Mouse (Mus musculus) C2C12 (cell line): ENCODE data around the gene Slc4a4. TPM values are rescaled to one million over a fixed set of nuclear protein-coding genes. Genes with fewer than 3 reads are reported as not detected.

ENCODE experiments used
- H3K27me3 ChIP-seq: one replicate; pipeline ENCODE4 v1.6.1; 2011; ENCODE audit not compliant: control insufficient read depth, insufficient read depth, insufficient read length
- H3K36me3 ChIP-seq: one replicate; pipeline ENCODE4 v1.6.1; 2011; ENCODE audit not compliant: control insufficient read depth, insufficient read depth
- H3K4me3 ChIP-seq: one replicate; pipeline ENCODE4 v1.5.1; 2011; ENCODE audit warnings: mild to moderate bottlenecking, control low read depth; ENCODE audit not compliant: poor library complexity, insufficient read depth, severe bottlenecking
- H3K79me2 ChIP-seq: one replicate; pipeline ENCODE4 v1.6.1; 2011; ENCODE audit not compliant: control insufficient read depth, insufficient read depth
- H3K79me3 ChIP-seq: one replicate; pipeline ENCODE4 v1.6.1; 2011; ENCODE audit warnings: low read depth, control low read depth
- H3ac ChIP-seq: one replicate; pipeline ENCODE3; 2011; ENCODE audit warnings: low read depth; ENCODE audit not compliant: control insufficient read depth, insufficient read length
- CEBPB ChIP-seq: IDR thresholded peaks from one replicate; pipeline ENCODE4 v1.6.1; 2011; ENCODE audit warnings: low read depth, mild to moderate bottlenecking, control low read depth, moderate library complexity
- CTCF ChIP-seq: IDR thresholded peaks from one replicate; pipeline ENCODE4 v1.5.1; 2011; ENCODE audit not compliant: control insufficient read depth, insufficient read depth, insufficient read length
- FOSL1 ChIP-seq: IDR thresholded peaks from one replicate; pipeline ENCODE4 v1.8.0; 2011; ENCODE audit warnings: mild to moderate bottlenecking, low read length; ENCODE audit not compliant: poor library complexity, insufficient read depth, severe bottlenecking
- MAX ChIP-seq: IDR thresholded peaks from one replicate; pipeline ENCODE4 v1.6.1; 2011; ENCODE audit warnings: mild to moderate bottlenecking, control low read depth
- MYOD1 ChIP-seq: IDR thresholded peaks from one replicate; pipeline ENCODE4 v1.6.1; 2011; ENCODE audit warnings: low read depth; ENCODE audit not compliant: control insufficient read depth, insufficient read length
- MYOG ChIP-seq: IDR thresholded peaks from one replicate; pipeline ENCODE4 v1.6.1; 2011; ENCODE audit not compliant: control insufficient read depth, insufficient read length; ENCODE audit errors: extremely low read depth
- USF1 ChIP-seq: IDR thresholded peaks from one replicate; pipeline ENCODE4 v1.6.1; 2011; ENCODE audit warnings: low read depth, mild to moderate bottlenecking, control low read depth, moderate library complexity
- polyA plus RNA-seq: library from polyadenylated mRNA; unstranded; fragments of >200 nt; fragmentation: generic; extraction: Trizol; gene quantifications from one replicate; pipeline ENCODE4 v1.2.1, GENCODE M21; 2012; ENCODE audit warnings: missing spikeins

The Slc4a4 gene
- polyA plus RNA-seq, 1 experiment: 0.06 TPM

DNA sequence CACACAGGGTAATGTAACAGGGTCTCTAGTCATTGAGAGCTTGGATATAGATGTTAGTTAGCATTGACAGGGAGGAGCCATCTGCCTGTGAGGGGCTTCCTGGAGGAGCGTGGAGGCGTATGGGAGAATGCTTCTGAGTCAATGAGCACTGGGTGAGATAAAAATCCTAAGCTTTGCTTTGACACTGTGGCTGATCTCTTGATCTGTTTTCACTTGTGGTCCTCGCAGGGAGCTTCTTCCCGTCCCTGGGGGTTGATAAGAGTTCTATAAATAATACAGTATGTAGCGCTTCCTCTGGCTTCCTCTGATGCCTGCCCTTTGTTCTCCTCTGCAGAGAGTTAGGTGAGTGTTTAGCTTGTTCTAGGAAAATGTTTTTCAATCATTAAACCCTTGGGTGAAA is 149.5 kb downstream of the Slc4a4 start:
- H3K4me3 ChIP-seq: no peak overlapping the region
- H3K79me2 ChIP-seq: no peaks in the 10 kb centered on the region
- no peak overlapping the region for H3ac ChIP-seq
- TF ChIP-seq MAX (no peak), MYOG (no peak), CTCF (no peak), FOSL1 (no peak), USF1 (no peak), MYOD1 (no peak), CEBPB (no peak)
- no peaks in the 10 kb centered on the region for H3K27me3 ChIP-seq
- H3K79me3 ChIP-seq: no peaks in the 10 kb centered on the region
- no peaks in the 10 kb centered on the region for H3K36me3 ChIP-seq

DNA sequence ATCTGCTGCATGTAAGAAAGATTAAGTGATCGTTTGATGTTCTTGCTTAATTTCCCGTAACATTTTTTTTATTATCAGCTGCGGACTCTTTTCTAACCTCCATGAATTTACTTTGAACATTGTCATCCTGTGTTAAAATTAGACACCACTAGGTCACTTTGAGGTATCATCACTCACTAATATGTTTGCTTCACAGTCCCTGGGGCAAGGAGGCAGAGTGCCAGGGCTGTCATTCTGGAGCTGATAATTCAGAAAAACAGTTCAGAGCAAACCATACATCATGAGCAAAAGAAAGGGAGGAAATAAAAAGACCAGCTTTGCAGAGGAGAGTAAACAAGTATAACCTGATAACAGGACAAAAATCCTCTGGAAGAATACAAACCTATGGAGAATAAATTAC is 154.2 kb downstream of the Slc4a4 start:
- Histone ChIP-seq H3K79me2 (no peaks in the 10 kb centered on the region), H3K79me3 (no peaks in the 10 kb centered on the region), H3ac (no peak overlapping the region), H3K36me3 (no peaks in the 10 kb centered on the region), H3K4me3 (no peak overlapping the region), H3K27me3 (no peaks in the 10 kb centered on the region)
- TF ChIP-seq MYOG (no peak), CTCF (no peak), CEBPB (no peak), FOSL1 (no peak), USF1 (no peak), MAX (no peak), MYOD1 (no peak)

DNA sequence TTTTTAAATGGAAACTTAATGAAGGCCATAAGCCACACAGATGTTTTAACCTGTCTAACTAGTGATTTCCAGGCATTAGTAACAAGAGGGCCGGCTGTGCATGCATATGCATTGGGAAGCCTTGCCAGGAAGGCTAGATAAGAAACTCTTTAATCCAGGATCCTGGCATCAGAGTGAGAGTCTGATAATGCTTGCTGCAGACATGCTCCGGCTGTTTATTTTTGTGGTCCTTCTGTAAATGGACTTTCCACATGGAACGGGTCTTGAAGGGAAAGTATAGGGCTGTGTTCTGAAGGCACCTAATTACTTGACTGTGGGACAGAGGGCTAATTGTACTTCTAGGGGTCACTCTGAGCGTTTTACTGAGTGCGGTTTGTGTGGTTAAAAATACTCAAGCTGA is 157.2 kb downstream of the Slc4a4 start:
- Histone ChIP-seq H3K27me3 (no peaks in the 10 kb centered on the region), H3K79me3 (no peaks in the 10 kb centered on the region)
- TF ChIP-seq MYOD1: no peak
- no peak for TF ChIP-seq MYOG
- TF ChIP-seq USF1: no peak
- TF ChIP-seq CTCF: no peak
- TF ChIP-seq MAX: no peak
- no peak for TF ChIP-seq CEBPB
- no peak for TF ChIP-seq FOSL1

DNA sequence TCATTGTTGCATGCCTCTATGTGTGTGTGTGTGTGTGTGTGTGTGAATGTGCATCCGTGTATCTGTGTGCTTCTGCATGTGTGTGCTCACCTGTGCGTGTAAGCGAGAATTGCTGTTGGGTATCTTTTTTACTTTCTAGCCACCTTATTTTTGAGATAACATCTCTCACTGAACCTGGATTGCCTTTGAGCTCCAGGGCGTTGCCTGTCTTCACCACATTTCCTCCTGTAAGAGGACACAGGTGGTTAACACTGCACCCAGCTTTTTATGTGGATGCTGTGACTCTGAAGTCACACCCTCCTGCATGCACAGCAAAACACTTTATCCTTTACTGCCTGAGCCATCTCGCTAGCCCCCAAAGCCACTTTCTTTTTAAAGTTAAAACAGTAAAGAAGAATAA is 158.2 kb downstream of the Slc4a4 start:
- Histone ChIP-seq H3K79me2 (no peaks in the 10 kb centered on the region), H3K79me3 (no peaks in the 10 kb centered on the region), H3ac (no peak overlapping the region), H3K36me3 (no peaks in the 10 kb centered on the region), H3K27me3 (no peaks in the 10 kb centered on the region), H3K4me3 (no peak overlapping the region)
- TF ChIP-seq MAX (no peak), USF1 (no peak), CTCF (no peak), MYOD1 (no peak), MYOG (no peak)

More for the DNA sequence above, 157.2 kb downstream of the Slc4a4 start:
- no peaks in the 10 kb centered on the region for H3K79me2 ChIP-seq
- no peak overlapping the region for H3K4me3 ChIP-seq
- no peak overlapping the region for H3ac ChIP-seq
- no peaks in the 10 kb centered on the region for H3K36me3 ChIP-seq

DNA sequence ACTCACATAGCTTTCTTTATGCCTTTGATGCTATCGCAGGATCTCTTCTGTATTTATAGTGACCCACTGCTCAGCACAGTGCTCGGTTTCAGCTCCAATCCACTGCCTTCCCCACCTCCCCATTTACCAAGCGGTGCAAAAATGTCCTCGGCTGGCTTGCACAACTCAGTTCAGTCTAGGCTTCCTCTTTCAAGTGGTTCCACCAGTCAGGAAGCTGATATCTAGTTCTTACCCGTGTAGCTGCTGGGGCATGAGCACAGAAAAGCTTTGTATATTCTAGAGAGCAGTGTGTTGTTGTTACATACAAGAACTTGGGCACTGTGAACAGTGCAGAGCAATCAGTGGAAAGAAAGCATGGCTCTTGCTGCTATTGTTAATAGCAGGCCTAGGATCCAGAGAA is 165.0 kb downstream of the Slc4a4 start:
- no peaks in the 10 kb centered on the region for H3K79me2 ChIP-seq
- H3K36me3 ChIP-seq: no peaks in the 10 kb centered on the region
- no peaks in the 10 kb centered on the region for H3K79me3 ChIP-seq
- no peak for TF ChIP-seq FOSL1
- no peak for TF ChIP-seq MAX
- TF ChIP-seq CTCF: no peak
- TF ChIP-seq MYOG: no peak
- TF ChIP-seq MYOD1: no peak
- TF ChIP-seq USF1: no peak
- TF ChIP-seq CEBPB: no peak
- no peak overlapping the region for H3K4me3 ChIP-seq
- no peak overlapping the region for H3ac ChIP-seq
- H3K27me3 ChIP-seq: no peaks in the 10 kb centered on the region

DNA sequence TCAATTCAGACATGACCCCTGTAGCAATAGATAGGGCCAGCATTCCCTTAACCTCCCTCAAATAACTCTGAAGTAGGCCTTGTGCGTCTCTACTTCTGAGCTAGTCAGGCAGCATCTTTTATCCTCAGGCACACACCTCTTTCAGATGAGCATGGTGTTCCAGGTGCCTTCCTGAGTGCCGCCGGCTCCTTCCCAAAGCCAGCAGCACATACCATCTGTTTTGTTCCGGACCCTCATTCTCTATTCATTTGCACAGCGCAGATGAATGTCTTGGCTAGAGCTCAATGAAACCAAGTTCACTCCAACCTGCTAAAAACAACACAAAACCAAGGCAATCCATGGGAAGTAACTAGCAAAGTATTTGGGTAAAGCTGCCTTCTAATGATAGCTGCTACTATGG is 165.6 kb downstream of the Slc4a4 start:
- TF ChIP-seq FOSL1: no peak
- no peak for TF ChIP-seq CEBPB
- TF ChIP-seq MYOD1: no peak
- Histone ChIP-seq H3K79me2 (no peaks in the 10 kb centered on the region), H3K36me3 (no peaks in the 10 kb centered on the region), H3K27me3 (no peaks in the 10 kb centered on the region), H3K4me3 (no peak overlapping the region), H3K79me3 (no peaks in the 10 kb centered on the region), H3ac (no peak overlapping the region)
